Mouse (Mus musculus) T-helper 2 cell (primary cell): Measurements from ENCODE around the gene Rap2a.

Experiments used
- in situ Hi-C: fragments of 300-600 bp; cut with MboI, MseI; formaldehyde crosslinking; loops from one replicate; pipeline ENCODE4 v1.15.1; 2025; ENCODE audit warnings: high pct_unique_total_duplicates

Gene Rap2a

DNA sequence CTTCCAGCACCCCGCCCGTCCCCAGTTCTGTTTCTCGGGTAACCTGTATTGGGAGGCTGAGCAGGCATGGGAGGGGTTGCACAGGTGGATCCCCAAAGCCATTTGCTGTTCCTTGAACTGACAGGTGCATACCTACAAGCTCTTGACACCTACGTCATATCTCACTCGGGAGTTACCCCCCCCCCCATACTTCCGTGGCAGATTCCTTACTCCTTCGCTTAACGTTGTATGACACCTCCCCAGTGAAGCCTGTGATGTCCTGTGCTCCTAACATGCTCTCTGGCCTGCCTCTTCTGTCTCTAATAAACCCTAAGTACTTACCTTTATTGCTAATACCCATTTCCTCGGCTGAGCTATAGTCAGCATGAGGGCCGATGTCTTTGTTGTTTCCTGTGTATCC is 20.9 kb downstream of the Rap2a start:
- in situ Hi-C loops = loop anchor here (25.0 kb wide), 1 partner anchor 863 kb away; no protein-coding TSS in a partner anchor

DNA sequence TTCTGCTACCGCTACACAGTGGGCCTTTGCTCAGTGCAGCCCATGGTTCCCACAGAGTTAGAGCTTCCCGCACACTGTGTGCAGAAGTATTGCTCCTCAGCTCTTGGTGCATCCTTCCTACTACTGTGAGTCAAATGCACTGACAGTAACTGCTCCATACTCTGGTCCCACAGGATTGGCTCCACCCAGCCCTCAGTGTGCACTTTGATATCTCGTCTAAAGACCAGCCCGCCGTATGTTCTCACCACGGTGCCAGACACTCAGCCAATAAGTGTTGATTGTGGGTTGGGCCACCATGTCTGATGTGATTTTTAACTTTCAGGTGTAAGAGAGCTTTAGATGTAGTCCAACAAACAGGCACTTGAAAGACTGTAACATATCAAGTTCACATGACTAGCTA is 21.4 kb downstream of the Rap2a start:
- in situ Hi-C loops = loop anchor here (25.0 kb wide), 1 partner anchor 863 kb away; no protein-coding TSS in a partner anchor

DNA sequence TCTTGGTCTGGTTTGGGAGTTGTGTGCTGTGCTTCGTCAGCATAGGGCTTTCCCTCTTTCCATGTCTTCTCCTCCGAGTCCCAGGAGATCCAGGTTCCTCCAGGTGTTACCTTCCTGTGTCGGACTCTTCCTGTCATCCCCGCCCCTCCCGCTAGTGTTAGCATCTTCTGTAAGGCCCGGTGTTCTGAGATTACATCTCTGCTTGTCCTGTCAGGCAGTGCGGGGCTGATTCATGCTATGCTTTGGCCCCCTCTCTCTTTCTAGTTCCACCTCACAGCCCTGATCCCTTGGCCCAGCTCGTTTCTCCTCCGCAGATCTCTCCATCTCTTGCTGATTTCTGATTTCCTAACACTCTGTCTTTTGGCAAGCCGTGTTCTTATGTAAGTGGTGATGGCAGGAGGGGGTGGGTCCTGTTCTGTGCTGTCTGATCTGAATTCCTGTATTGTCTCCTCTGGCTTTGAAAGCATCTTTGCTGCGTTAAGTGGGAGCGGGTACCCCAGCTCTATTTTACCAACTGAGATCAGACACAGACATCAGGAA is 21.8 kb downstream of the Rap2a start:
- in situ Hi-C loops = no loop called here

DNA sequence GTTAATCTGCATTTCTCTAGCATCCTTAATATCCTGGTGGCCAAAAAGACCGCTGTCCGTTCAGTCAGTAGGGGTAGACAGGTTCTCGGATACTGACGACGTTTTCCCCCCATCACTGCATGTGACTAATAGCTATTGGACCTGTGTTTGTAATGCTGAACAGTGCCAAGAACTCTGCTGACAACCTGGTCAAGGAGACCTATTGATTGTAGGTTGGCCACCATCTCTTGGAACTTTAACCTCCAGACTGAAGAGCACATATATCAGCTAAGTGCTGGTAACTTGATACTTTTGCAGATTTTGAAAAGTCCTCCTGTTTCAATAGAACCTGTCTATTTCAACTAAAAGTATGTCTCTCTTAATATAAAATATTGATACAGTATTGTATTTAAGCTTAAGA is 22.5 kb downstream of the Rap2a start:
- in situ Hi-C loops = no loop called here

DNA sequence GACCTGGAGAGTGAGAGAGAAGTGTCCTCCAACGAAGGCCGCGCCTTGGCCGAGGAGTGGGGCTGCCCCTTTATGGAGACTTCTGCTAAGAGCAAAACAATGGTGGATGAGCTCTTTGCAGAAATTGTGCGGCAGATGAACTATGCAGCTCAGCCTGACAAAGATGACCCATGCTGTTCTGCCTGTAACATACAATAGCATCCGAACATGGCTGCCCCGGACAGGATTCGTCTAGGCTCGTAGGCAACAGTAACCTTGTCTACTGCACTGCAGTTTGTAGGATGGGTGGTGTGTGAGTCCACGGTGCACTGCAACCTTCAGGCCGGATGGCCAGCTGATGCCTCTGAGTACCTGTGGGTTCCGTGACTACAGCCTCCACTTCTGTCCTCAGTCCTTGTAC is 25.4 kb downstream of the Rap2a start:
- in situ Hi-C loops = no loop called here

DNA sequence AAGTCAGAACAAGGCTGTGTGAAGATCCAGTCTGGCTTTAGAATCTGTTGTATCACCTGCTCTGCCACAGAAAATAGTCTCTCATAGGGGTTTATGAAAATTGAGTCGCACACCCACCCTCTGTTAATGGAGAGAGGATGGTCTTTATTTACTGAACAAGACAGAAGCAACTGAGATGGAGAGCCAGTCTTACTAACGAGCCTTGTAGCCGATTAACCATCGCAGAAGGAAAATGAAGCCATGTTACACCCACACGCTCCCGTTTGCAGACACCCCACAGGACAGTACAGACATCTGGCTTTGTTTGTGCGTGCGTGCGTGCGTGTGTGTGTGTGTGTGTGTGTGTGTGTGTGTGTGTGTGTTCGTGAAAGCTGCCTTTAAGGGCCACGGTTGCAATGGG is 26.2 kb downstream of the Rap2a start:
- in situ Hi-C loops = no loop called here

DNA sequence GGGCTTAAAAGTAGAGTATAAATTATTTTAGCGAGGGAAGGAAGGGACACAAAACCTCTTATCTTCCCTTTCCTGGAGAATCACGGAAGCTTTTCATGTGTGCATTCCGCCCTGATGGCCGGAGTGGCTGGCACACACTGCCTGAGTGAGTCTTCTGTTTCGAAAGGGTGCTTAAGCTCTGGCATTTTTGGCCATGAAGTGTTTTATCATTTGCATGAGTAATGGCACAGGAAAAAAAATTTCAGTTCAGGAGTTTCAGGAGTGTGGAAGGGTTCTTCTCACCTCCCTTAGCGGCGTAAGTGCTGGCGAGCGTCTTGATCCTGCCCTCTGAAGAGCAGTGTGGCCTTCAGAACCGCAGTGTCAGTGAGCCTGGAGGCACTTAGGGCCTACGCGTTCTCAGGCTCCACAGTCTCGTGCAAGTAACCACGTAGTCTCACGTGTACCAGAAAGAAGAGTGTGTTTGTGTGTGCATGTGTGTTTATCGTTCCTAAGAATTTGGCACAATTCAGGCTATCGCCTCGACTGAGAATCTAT is 26.8 kb downstream of the Rap2a start:
- in situ Hi-C loops = no loop called here

DNA sequence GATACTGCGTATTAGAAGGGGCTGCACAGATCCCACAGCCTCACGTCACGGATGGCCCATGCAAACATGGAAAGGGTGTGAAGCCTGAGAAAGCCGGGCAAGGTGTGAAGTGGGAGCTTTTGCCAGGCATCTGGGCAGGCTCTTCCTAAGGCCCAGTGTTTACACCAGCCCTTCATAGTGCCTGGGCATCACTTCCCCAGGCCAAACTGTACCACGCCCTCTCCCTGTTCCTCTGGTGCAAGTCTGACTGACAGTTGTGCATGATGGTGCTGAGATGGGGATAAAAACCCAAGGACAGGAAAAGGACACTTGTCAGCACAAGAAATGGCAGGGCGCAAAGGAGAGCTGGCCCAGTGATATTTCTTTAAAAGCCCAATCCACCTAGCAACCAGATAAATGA is 27.7 kb downstream of the Rap2a start:
- in situ Hi-C loops = no loop called here

DNA sequence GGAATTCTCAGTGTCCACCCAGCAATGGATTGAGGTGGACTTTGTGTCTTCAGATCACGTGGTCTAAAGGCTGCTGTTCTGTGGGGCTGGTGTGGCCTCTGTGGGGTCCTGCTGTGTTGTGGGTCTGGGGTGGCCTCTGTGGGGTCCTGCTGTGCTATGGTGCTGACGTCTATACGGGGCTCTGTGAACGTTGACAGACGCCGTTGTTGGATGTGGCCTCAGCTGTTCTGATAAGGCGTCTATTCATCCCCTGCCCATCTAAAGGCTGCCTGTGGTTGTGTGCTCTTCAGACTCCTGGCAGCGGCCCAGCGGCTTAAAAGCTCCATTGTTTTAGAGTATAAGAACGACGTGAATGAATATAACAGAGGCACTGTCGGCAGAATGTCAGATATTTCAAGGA is 29.3 kb downstream of the Rap2a start:
- in situ Hi-C loops = no loop called here

DNA sequence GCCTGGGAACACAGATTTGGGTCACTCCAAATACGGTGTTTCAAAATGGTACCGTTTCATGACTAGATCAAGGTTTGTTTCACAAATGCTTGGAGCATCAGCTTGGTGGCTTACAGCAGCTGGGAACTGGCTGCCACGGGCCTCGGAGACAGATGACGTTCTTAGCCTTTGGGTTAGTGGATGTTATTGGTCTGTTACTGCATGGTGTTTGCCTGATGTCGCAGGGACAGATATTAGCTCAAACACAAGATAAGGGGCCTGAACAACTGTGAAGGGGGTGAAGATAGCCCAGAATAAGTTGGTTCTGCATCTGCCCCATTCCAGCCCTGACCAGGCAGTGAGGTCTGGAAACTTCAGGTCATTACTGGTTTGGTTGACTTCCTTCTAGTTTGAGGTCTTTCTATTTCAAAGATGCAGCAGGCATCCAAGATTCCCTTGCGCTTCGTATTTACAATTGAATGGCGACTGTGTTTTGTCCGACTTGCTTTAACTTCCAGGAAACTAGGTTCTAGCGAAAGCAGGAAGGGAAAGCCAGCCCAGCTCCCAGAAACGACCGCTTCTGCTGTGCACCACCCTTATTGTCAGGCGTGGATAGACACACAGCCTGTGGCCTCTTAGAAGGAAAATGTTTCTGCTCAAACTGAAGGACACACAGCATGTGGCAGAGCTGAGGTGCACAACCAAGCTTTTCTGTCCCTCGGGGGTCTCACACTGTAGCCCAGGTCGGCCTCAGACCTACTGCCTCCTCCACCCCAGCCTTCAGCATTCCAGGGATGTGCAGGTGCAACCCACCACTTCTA is 30.5 kb downstream of the Rap2a start:
- in situ Hi-C loops = no loop called here

DNA sequence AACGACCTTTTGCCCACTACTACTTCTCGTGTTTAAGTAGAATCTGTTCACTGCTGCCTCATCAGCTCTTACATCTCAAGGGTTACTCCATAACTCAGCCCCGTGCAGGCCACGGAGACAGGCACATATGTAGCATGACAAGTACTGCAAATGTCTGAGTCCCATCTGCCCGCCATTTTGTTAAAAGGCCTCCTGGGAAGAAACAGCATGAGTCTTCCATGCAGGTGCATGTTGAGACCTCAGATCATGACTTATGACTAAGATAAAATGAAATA is 31.1 kb downstream of the Rap2a start:
- in situ Hi-C loops = no loop called here

DNA sequence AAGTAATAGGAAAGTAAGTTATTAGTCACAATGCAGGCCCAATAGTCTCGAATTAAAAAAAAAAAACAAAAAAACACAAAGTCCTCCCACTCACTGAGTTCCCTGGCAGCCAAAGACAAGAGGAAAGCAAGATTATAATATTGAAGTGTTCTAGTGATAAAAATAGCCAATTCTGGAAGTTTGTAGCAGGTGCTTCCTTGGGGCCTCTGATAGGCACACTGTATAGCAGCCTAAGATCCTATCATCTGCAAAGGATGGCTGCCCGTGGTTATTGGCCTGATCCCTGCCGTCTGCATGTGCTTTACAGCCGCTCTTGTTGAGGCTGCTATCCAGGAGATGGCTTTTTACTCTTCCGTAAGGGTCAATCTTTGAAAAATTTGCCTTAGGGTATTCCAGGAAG is 33.6 kb downstream of the Rap2a start:
- in situ Hi-C loops = no loop called here

DNA sequence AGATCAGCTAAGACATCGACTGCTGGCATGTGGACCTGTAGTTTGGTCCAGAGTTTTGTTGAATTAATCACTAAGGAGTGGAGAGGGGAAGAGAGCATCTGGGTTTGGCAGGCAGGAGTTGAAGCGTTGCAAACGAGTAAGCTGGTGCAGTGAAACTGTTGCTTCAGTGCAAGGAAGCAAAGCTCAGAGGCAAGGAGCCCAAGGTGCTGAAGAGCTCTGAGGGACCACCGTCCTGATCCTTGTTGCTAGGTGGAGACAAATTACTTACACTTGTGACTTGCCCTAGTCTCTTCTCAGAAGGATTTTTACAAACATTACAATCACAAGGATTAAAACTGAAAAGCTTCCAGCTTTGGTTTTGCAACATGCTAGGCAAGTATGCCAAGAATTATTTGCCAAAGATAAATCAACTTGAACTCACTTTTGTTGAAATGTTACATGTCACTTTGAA is 36.6 kb downstream of the Rap2a start:
- in situ Hi-C loops = no loop called here

DNA sequence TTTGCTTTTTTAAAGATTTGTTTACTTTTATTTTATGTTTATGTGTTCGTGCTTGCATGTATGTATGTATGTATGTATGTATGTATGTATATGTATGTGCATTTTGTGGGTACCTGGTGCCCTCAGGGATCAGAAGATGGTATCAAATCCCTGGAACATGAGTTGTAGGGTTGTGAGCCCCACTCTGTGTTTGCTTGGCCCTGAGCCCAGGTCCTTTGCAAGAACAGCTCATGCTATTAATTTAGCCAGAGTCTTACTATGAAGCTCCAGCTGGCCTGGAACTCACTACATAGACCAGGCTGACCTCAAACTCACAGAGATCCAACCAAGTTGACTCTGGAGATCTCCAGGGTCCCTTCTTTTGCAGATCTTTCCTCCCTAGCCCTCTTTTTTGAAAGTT is 37.1 kb downstream of the Rap2a start:
- in situ Hi-C loops = no loop called here

DNA sequence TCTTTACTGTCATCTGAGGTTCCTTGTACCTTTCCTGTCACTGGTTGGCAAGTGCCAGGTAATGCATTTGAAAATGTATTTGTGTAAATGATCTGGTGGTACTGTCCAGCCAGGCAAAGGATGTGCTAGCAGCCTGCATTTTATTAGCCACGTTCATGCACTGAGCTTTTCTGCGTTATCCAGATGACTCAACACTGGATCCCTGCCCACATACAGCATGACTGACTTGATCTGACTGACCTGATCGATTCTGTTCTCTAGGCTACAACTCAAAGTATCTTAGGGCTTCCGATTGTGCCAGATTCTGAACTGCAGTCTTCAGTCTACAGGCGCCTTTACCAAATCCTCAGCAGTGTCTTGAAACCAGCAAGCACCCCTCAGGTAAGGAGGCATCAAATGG is 40.5 kb downstream of the Rap2a start:
- in situ Hi-C loops = no loop called here

DNA sequence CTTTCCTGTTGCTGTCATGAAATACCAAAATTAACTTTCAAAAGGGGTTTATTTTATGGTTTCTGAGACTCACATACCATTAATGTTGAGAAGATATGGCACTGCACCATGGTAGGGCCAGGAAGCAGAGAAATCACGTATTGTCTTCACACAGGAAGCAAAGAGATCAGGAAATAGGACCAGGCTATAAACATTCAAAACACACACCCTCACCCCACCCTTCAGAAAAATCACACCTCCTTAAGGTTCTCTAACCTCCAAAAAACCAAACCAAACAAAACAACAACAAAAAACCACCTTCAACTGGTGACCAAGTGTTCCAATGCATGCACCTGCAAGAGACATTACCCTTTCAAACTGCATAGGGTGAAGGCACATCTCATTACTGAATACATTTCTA is 41.7 kb downstream of the Rap2a start:
- in situ Hi-C loops = no loop called here

DNA sequence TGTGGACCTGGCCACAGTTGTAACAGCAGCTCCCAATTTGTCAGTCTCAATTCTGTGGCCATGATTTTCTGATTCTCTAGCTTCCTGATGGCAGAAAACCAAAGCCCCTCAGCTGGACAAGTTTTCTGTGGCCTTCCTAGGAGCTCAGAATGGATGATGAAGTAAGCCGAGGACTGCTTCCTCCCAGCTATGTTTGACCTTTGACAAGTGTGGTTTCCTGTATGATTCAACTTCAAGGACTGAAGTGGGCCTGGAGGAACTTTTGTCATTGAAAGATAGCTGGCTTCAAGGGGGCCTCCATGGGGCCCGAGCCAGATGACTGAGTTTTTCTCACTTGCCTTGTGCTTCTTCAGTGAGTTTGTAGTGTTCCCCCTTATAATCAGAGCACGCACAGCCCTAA is 42.6 kb downstream of the Rap2a start:
- in situ Hi-C loops = no loop called here

DNA sequence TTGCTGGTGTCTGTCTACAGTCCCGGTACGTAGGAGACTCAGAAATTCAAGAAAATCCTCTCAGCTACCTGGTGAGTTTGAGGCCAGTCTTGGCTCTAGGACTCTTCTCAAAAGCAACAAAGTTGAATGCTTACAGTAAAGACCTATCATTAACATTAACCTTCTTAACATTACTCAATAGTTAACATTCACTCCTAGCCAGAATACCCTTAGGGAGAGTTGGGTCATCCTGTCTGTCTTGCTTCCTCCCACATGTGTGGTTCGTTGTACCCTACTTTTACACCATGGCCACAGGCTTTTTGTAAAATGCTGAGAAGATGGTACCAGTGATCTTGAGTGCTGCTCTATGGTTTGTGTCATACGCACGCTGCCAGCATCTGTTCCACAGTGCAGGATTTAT is 45.1 kb downstream of the Rap2a start:
- in situ Hi-C loops = no loop called here

DNA sequence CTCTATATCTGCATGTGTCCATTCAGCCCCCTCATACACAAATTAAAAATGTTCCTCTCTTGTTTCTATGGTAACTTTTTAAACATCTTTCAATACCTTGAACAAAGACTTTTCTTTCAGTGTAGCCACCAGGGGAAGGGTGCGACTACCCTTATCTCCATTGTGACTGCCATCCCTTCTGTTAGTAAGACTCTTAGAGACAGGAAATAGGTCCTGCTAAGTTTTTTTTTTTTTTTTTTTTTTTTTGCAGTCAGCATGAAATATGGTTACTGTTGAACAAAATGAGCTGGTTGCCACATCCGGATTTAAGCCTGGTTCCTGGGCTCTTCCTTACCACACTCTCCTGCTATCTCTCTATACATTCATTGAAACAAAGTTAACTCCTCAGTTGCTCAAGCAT is 47.4 kb downstream of the Rap2a start:
- in situ Hi-C loops = no loop called here

DNA sequence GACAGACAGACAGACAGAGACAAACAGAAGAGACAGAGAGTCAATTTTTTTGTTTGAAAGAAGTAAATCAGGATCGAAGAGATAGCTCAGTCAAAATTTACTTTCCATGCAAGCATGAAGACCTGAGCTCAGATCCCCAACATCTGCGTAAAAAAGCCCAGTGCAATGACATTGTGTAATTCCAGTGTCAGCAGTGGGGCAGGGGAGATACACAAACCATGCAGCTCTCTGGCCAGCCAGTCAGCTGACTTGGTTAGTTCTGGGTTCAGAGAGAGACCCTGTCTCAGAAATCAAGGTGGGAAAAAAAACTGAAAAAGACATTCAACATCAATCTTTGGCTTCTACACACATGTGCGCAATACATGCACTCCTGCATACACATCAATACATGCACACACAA is 55.1 kb downstream of the Rap2a start:
- in situ Hi-C loops = no loop called here

DNA sequence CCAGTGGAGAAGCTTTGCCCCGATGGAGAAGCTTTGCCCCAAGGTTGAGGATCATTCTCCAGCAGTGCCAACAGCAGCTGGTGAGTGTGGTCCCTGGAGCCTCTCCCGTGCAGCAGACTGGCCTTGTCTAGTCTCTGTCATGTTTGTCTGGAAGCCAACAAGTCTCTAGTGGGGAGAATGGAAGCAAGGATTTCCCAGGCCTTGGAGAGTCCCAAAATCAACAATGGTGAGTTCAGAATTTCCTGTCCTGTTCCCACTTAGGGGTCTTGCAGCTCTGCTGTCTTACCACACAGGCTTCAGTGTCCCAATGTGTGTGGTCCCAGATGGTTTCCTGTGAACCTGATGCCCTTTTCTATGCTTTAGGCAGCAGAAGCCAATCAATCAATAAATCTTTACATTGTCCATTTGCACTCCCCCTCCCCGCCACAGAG is 56.6 kb downstream of the Rap2a start:
- in situ Hi-C loops = no loop called here

DNA sequence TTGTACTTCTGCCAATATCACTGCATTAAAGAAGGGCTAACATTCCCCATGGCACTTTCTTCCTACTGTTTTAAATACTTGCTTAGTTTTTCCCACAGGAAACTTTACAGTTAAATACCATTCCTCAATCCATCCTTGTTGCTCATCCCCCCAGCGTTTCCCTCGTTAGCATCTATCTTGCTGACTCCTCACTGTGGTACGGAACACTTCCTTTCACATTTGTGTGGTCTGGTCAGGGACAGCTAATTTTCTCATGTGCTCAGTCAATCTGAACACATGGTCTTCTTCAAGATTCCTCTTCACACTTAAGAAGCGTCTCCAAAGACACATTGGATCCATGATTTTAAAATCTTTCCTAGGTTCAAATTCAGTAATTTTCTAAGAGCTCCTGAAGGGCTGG is 57.2 kb downstream of the Rap2a start:
- in situ Hi-C loops = no loop called here

DNA sequence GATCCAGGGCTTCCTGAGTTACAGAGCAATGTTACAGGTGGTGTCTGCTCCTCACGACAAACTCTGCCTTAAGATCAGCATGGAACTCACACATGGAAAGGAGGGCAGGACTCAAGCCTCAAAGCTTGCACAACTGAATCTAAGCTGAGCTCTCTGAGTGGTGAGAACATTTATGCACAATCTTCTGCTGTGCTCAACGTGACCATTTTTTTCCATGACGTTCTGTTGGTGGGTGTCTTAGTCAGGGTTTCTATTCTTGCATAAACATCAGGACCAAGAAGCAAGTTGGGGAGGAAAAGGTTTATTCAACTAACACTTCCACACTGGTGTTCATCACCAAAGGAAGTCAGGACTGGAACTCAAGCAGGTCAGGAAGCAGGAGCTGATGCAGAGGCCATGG is 57.7 kb downstream of the Rap2a start:
- in situ Hi-C loops = no loop called here

DNA sequence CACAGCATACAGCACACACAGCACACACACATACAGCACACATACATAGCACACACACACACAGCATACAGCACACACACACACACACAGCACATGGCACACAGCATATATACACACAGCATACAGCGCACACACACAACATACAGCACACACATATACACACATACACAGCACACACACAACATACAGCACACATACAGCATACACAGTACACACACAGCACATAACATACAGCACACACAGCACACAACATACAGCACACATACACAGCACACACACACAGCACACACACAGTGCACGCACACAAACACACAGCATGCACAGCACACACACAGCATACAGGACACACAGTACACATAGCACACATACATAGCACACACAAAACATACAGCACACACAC is 60.9 kb downstream of the Rap2a start:
- in situ Hi-C loops = no loop called here
